Mouse (Mus musculus): ENCODE data around the gene Dlst.

DNA sequence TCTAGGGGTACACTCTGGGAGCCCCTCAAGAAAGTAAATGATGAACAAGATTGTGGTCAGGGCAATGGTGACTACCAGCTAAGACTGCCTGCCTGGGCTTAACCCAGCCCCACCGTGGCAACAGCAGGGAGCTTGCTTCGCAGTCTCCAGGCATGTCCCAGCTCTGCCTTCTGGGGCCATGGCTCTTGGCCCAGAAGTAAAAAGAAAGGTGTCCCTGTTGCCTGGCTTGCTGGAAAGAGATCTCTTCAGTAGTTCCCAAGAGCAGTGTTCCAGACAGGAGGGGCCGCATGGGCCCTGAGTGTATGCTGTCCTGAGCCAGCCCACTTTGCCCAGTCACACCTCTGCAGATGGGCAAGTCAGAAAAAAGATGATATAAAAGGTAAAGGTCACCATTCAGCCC, 59.2 kb downstream of the Dlst start:
- TF ChIP-seq CTCF (IDR thresholded peaks at IDR 0.05; ENCODE audit: control insufficient read depth, insufficient read depth, insufficient replicate concordance, low read depth, low read length) = no peak
- TF ChIP-seq POLR2A (IDR thresholded peaks at IDR 0.05; ENCODE audit: control insufficient read depth, low read depth, low read length) = no peak
